Mouse (Mus musculus) liver, embryonic 14.5 days (tissue): ENCODE data around the gene Ak8. TPM values are rescaled to one million over a fixed set of nuclear protein-coding genes. Genes with fewer than 3 reads are reported as not detected.

Experiments
- ATAC-seq: fragments of 200-750 bp; cut with Nextera tagmentation; 2 replicates; pipeline ENCODE4 v1.8.0; 2017; ENCODE audit warnings: moderate number of reproducible peaks, mild to moderate bottlenecking, moderate library complexity; ENCODE audit not compliant: insufficient read depth
- DNase-seq, 3 experiments: peaks; one replicate each; pipeline ENCODE4 v3.0.0-alpha.2; 2012 to 2013; ENCODE audit warnings: low read depth in 3 of 3, low spot score in 3 of 3
- H3K27ac ChIP-seq: fragments of 300-500 bp; sonication (generic); 2 replicates; pipeline ENCODE4 v1.5.1; 2014; ENCODE audit warnings: moderate library complexity, mild to moderate bottlenecking, control low read depth, inconsistent platforms
- H3K27me3 ChIP-seq: fragments of 300-500 bp; sonication (generic); 2 replicates; pipeline ENCODE4 v1.6.1; 2014; ENCODE audit warnings: mild to moderate bottlenecking, low read length, moderate library complexity; ENCODE audit not compliant: control insufficient read depth, insufficient read depth
- H3K36me3 ChIP-seq: fragments of 300-500 bp; sonication (generic); replicated peaks from 2 replicates; pipeline ENCODE4 v1.6.1; 2014; ENCODE audit warnings: low read depth; ENCODE audit not compliant: control insufficient read depth, insufficient read depth
- H3K4me1 ChIP-seq, 2 experiments: fragments of 200-500 bp in 1 of 2; fragments of 300-500 bp in 1 of 2; sonication (generic) in 1 of 2; replicated peaks; 2 replicates each; pipeline ENCODE4 v1.6.1; 2012 to 2014; ENCODE audit warnings: antibody characterized with exemption in 1 of 2, inconsistent platforms in 1 of 2, low read length in 1 of 2; ENCODE audit not compliant: control insufficient read depth in 2 of 2, insufficient read depth in 2 of 2
- H3K4me2 ChIP-seq: fragments of 300-500 bp; sonication (generic); 2 replicates; pipeline ENCODE4 v1.6.1; 2014; ENCODE audit warnings: low read depth, mild to moderate bottlenecking, control low read depth, moderate library complexity
- H3K4me3 ChIP-seq, 2 experiments: fragments of 200-500 bp in 1 of 2; fragments of 300-500 bp in 1 of 2; sonication (generic) in 1 of 2; 2 replicates each; pipeline ENCODE4 v1.5.1; 2012 to 2014; ENCODE audit warnings: low read depth in 2 of 2, low read length in 2 of 2, mild to moderate bottlenecking in 2 of 2, control low read depth in 1 of 2, inconsistent platforms in 1 of 2, moderate library complexity in 1 of 2; ENCODE audit not compliant: insufficient read depth in 1 of 2
- H3K9ac ChIP-seq: fragments of 300-500 bp; sonication (generic); replicated peaks from 2 replicates; pipeline ENCODE4 v1.6.1; 2014; ENCODE audit warnings: mild to moderate bottlenecking, control low read depth, moderate library complexity
- H3K9me3 ChIP-seq: fragments of 300-500 bp; sonication (generic); 2 replicates; pipeline ENCODE4 v1.6.1; 2016; ENCODE audit warnings: low read length, mixed read lengths; ENCODE audit not compliant: control insufficient read depth
- CTCF ChIP-seq: IDR thresholded peaks from 2 replicates; pipeline ENCODE4 v1.5.1; 2016; ENCODE audit warnings: antibody characterized with exemption, low read depth, control low read depth
- EP300 ChIP-seq: IDR thresholded peaks from 2 replicates; pipeline ENCODE4 v1.6.1; 2016; ENCODE audit warnings: antibody characterized with exemption, low read depth
- WGBS: fragments of 180-500 bp; shearing (Covaris S2); extraction: QIAGEN DNeasy Blood & Tissue Kit; methylation state at CpG from one replicate; pipeline ENCODE4 v1.1.7; 2014; ENCODE audit not compliant: insufficient replicate concordance; 5-methylcytosine and 5-hydroxymethylcytosine counted together
- microRNA-seq: library from miRNA; unstranded; fragments of <30 nt; microRNA quantifications from one replicate; pipeline ENCODE4, GENCODE M21; 2016
- polyA plus RNA-seq, 2 experiments: library from polyadenylated mRNA; depleted of rRNA in 1 of 2; stranded (reverse) in 1 of 2; unstranded in 1 of 2; fragments of >200 nt; fragmentation: Nextera tagmentation in 1 of 2; extraction: Ambion mirVana in 1 of 2; gene quantifications; 2 replicates each; pipeline versions ENCODE4 v1.2.1 to v1.2.3; 2012 to 2014

The Ak8 gene
- polyA plus RNA-seq, 2 experiments: 0.18 to 0.24 TPM

DNA sequence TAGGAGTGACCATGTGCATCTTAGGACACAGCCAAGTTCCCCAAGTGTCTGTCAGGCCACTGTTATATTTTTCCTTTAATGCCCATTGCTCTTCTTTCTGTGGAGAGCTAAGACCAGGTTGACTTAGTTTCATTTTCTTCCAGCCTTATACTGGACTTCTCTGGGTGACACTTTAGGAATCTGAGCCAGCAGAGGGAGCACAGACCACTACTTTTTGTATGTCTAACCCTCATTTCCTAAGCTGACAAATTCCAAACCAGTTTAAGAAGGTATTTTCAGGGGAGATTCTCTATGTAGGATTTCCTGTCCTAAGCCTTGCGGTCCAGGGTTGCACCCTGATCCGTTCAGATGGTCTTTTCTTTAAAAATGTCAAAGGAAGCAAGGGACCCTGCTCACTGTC lies 155.8 kb downstream of the Ak8 start:
- Histone ChIP-seq H3K36me3 (peaks cover 4% of the 10 kb centered on the region), H3K4me3 (no peak overlapping the region), H3K27me3 (no peaks in the 10 kb centered on the region), H3K4me2 (no peak overlapping the region), H3K9me3 (no peaks in the 10 kb centered on the region), H3K27ac (no peak overlapping the region), H3K4me1 (no peaks in the 10 kb centered on the region), H3K9ac (no peak overlapping the region)
- WGBS: 81% methylated on average over 2 of the region's 2 CpGs
- no peak for TF ChIP-seq CTCF
- TF ChIP-seq EP300: no peak
- DNase-seq: no peak
- no peak for ATAC-seq

DNA sequence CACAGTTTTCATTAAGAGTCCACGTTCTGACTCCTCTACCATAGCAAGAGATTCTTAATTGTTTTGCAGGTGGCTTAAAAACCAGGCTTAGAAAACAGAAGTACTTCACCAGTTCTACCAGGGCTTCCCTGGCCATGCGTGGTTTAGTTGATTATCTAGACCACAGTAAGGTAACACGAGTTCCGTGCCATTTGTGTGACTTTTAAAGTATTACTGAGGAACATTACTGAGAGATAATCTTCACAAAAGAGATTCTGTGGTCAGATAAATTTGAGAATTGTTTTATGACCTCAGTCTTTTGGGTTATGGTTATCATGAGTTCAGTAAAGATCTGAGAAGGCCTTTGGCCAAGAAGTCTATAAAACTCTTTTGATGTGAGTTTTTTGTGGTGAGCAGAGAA lies 159.3 kb downstream of the Ak8 start:
- H3K9ac ChIP-seq: no peak overlapping the region
- ATAC-seq (no peak), DNase-seq (no peak)
- H3K9me3 ChIP-seq: no peaks in the 10 kb centered on the region
- no peak overlapping the region for H3K27ac ChIP-seq
- WGBS: 68% methylated on average over 4 of the region's 4 CpGs
- H3K4me1 ChIP-seq: no peaks in the 10 kb centered on the region
- no peaks in the 10 kb centered on the region for H3K27me3 ChIP-seq
- H3K4me2 ChIP-seq: no peak overlapping the region
- peaks cover 11% of the 10 kb centered on the region for H3K36me3 ChIP-seq
- H3K4me3 ChIP-seq: no peak overlapping the region
- TF ChIP-seq CTCF (no peak), EP300 (no peak)

DNA sequence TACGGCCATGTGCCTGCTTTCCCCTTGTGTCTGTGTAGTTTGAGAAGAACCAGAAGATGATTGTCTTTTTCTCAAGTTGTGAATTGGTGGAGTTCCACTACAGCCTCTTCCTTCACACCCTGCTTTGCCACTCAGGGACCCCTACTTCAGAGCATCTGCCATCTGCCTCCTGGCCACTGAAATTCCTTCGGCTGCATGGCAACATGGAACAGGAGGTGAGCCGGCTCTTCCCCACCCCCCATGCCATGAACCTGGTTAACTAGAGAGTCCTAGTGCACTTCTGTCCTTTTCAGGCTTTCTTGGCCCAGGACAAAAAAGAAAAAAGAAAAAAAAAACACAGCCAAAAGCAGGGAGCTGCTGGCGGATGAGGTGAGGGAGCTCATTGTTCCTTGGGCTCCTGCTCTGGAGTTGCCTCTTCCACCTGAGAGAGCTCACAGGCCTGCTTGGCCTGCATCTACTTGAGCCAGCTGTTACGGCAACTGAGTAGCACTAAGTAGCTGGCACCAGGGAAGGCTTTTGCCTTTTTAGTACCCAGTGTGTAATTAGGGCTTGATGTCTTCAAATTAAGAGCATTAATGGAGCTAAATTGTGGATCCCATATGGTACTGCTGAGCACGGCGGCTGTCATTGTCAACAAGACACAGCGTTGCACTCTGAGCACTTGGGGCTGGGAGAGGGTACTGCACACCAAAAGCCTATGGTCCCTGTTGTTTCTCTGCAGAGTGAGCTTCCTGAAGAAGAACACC lies 160.9 kb downstream of the Ak8 start:
- DNase-seq (no peak), ATAC-seq (no peak)
- peaks cover 11% of the 10 kb centered on the region for H3K36me3 ChIP-seq
- no peak overlapping the region for H3K4me2 ChIP-seq
- H3K9me3 ChIP-seq: no peaks in the 10 kb centered on the region
- 81% methylated on average over 8 of the region's 8 CpGs for WGBS
- H3K4me3 ChIP-seq: no peak overlapping the region
- no peak overlapping the region for H3K9ac ChIP-seq
- H3K27me3 ChIP-seq: no peaks in the 10 kb centered on the region
- TF ChIP-seq EP300: no peak
- TF ChIP-seq CTCF: no peak
- H3K27ac ChIP-seq: no peak overlapping the region
- H3K4me1 ChIP-seq: no peaks in the 10 kb centered on the region

Small RNA genes within 50 kb of the gene (microRNA-seq; reads per million reads assigned to microRNA genes)
- gene Mir3088: not detected

Other genes with a start within 250 kb of the Ak8 start
- not detected in 2 replicates for gene 1700007K13Rik, start 233.8 kb upstream of the Ak8 start, polyA plus RNA-seq (2012; rRNA removed)
- gene 1700007K13Rik, start 233.8 kb upstream of the Ak8 start, polyA plus RNA-seq (2014; fragmentation: Nextera tagmentation; extraction: Ambion mirVana): 0.24 TPM in 1 of 2 replicates, not detected in the other
- 19.8 and 20.2 TPM in 2 replicates for gene Mrps2, start 232.1 kb upstream of the Ak8 start, polyA plus RNA-seq (2012; rRNA removed)
- gene Mrps2, start 232.1 kb upstream of the Ak8 start, polyA plus RNA-seq (2014; fragmentation: Nextera tagmentation; extraction: Ambion mirVana): 21.4 and 24.6 TPM in 2 replicates
- gene Gbgt1, start 203.3 kb upstream of the Ak8 start, polyA plus RNA-seq (2012; rRNA removed): 0.31 and 0.52 TPM in 2 replicates
- gene Gbgt1, start 203.3 kb upstream of the Ak8 start, polyA plus RNA-seq (2014; fragmentation: Nextera tagmentation; extraction: Ambion mirVana): 0.15 and 0.29 TPM in 2 replicates
- gene Gm10134, start 194.1 kb upstream of the Ak8 start, polyA plus RNA-seq (2012; rRNA removed): not detected in 2 replicates
- not detected in 2 replicates for gene Gm10134, start 194.1 kb upstream of the Ak8 start, polyA plus RNA-seq (2014; fragmentation: Nextera tagmentation; extraction: Ambion mirVana)
- 2.0 and 2.1 TPM in 2 replicates for gene Ralgds, start 187.0 kb upstream of the Ak8 start, polyA plus RNA-seq (2012; rRNA removed)
- gene Ralgds, start 187.0 kb upstream of the Ak8 start, polyA plus RNA-seq (2014; fragmentation: Nextera tagmentation; extraction: Ambion mirVana): 1.5 and 2.1 TPM in 2 replicates
- gene Cel, start 136.8 kb upstream of the Ak8 start, polyA plus RNA-seq (2012; rRNA removed): 0.10 and 0.19 TPM in 2 replicates
- 0.39 TPM in 1 of 2 replicates, not detected in the other for gene Cel, start 136.8 kb upstream of the Ak8 start, polyA plus RNA-seq (2014; fragmentation: Nextera tagmentation; extraction: Ambion mirVana)
- 10.0 and 11.6 TPM in 2 replicates for gene Gtf3c5, start 116.4 kb upstream of the Ak8 start, polyA plus RNA-seq (2012; rRNA removed)
- gene Gtf3c5, start 116.4 kb upstream of the Ak8 start, polyA plus RNA-seq (2014; fragmentation: Nextera tagmentation; extraction: Ambion mirVana): 7.6 and 9.0 TPM in 2 replicates
- 72.5 and 86.9 TPM in 2 replicates for gene Gfi1b, start 78.2 kb upstream of the Ak8 start, polyA plus RNA-seq (2012; rRNA removed)
- gene Gfi1b, start 78.2 kb upstream of the Ak8 start, polyA plus RNA-seq (2014; fragmentation: Nextera tagmentation; extraction: Ambion mirVana): 89.2 and 107 TPM in 2 replicates
- gene Tsc1, start 58.9 kb upstream of the Ak8 start, polyA plus RNA-seq (2012; rRNA removed): 4.5 and 5.4 TPM in 2 replicates
- gene Tsc1, start 58.9 kb upstream of the Ak8 start, polyA plus RNA-seq (2014; fragmentation: Nextera tagmentation; extraction: Ambion mirVana): 5.3 and 7.5 TPM in 2 replicates
- 1.3 and 2.2 TPM in 2 replicates for gene Spaca9, start 437 bp upstream of the Ak8 start, polyA plus RNA-seq (2012; rRNA removed)
- gene Spaca9, start 437 bp upstream of the Ak8 start, polyA plus RNA-seq (2014; fragmentation: Nextera tagmentation; extraction: Ambion mirVana): 2.0 and 2.5 TPM in 2 replicates
- 3.1 and 4.2 TPM in 2 replicates for gene Gtf3c4, start 140.2 kb downstream of the Ak8 start, polyA plus RNA-seq (2012; rRNA removed)
- 5.6 and 6.1 TPM in 2 replicates for gene Gtf3c4, start 140.2 kb downstream of the Ak8 start, polyA plus RNA-seq (2014; fragmentation: Nextera tagmentation; extraction: Ambion mirVana)
- gene Ddx31, start 140.2 kb downstream of the Ak8 start, polyA plus RNA-seq (2012; rRNA removed): 2.6 and 3.5 TPM in 2 replicates
- 5.0 and 5.7 TPM in 2 replicates for gene Ddx31, start 140.2 kb downstream of the Ak8 start, polyA plus RNA-seq (2014; fragmentation: Nextera tagmentation; extraction: Ambion mirVana)
- 0.02 TPM in 1 of 2 replicates, not detected in the other for gene Barhl1, start 216.5 kb downstream of the Ak8 start, polyA plus RNA-seq (2012; rRNA removed)
- gene Barhl1, start 216.5 kb downstream of the Ak8 start, polyA plus RNA-seq (2014; fragmentation: Nextera tagmentation; extraction: Ambion mirVana): not detected in 2 replicates